Mouse (Mus musculus) left cerebral cortex, adult 18-20 months (tissue): ENCODE results near the gene Mylk4. TPM values are rescaled to one million over a fixed set of nuclear protein-coding genes. Genes with fewer than 3 reads are reported as not detected.

ENCODE experiments used
- DNase-seq, 2 experiments: peaks; one replicate each; pipeline ENCODE4 v3.0.0; 2021 to 2022; ENCODE audit warnings: low spot score in 2 of 2, mixed read lengths in 1 of 2
- total RNA-seq, 2 experiments: library from RNA; stranded (reverse); gene quantifications; 2 replicates each; pipeline ENCODE4 v1.2.3; 2021

Mylk4 gene
- total RNA-seq, 2 experiments from 2014 or later = not detected

- DNase-seq = no peak
These were observed 66.0 kb downstream of the Mylk4 start for GRCm38 (mm10) chr13:32717709-32718108.

- no peak for DNase-seq
These were observed 71.2 kb downstream of the Mylk4 start for GRCm38 (mm10) chr13:32712568-32712967.

DNA sequence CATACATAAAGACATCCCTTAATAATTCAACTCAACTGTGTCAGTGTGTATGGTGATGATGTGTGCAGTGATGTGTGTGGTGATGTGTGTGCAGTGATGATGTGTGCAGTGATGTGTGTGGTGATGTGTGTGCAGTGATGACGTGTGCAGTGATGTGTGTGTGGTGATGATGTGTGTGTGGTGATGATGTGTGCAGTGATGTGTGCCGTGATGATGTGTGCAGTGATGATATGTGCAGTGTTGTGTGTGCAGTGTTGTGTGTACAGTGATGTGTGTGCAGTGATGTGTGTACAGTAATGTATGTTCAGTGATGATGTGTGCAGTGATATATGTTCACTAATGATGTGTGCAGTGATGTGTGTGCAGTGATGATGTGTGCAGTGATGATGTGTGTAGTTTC is 75.9 kb downstream of the Mylk4 start:
- DNase-seq = no peak

DNA sequence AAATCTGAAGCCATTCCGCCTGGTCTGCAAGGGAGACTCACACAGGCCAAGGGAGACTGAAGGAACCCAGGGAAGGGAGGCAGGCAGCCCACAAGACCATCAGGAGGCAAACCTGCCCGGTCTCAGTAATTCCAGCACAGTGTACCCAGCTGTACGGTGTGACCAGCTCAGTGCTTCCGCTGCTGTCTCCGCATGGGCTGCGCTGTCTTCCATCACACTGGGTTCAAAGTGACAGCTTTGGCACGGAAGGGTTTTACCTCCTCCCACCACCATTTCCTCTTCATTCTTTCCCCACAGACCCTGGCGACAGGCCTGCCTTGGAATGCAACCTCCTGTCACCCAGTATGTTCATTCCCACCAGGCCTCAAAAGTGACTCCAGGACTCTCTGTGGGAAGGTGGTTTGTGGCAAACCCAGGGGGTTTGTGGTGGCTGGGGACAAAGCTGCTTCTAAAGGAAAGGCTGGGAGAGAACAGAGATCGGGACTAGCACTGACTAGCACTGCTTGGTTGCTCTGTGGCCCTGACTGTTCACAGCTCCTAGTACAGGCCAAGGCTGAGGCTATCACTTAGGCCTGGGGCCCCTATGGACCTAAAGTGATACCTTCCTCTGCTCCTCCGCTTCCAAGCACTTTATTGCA is 77.0 kb downstream of the Mylk4 start:
- DNase-seq = no peak

GRCm38 (mm10) chr13:32705315-32705714 is 78.4 kb downstream of the Mylk4 start:
- no peak for DNase-seq

DNA sequence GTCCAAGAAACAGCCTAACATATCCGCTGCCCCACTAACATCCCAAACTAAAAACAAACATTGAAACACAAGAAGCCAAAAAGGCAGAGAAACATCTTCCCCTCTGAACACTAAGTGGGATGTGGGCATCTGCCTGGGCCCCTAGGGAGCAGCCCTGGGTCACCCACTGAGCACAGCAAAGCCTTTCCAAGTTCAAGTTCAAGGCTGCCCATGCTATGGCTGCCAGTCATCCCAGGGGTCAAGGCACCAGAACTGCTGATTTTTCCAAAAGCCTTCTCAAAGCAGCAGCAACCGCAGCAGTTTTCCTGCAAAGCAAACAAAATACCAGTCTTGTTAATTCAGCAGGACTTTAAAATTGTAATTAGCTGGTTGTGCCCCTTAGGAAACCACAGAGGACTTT is 78.8 kb downstream of the Mylk4 start:
- no peak for DNase-seq

DNA sequence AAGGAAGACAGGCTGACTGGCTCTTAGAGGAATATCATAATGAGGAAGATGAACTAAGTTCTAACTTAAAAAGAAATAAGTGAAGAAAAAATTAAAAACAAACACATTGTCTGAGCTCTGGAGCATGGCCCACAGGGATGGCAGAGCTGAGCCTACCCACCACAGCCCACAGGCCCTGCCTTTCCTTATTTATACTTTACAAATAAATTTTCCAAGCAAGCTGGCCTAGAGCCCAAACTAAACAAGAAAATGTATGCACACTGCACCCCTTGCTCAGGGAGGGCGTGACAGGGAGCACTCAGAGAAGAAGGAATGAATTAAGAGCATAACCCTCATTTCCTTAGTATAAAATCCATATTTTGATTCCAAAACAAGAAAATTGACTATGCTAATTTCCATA is 82.2 kb downstream of the Mylk4 start:
- no peak for DNase-seq

GRCm38 (mm10) chr13:32699376-32699775 is 84.4 kb downstream of the Mylk4 start:
- DNase-seq = no peak

GRCm38 (mm10) chr13:32698956-32699355 is 84.8 kb downstream of the Mylk4 start:
- no peak for DNase-seq

DNA sequence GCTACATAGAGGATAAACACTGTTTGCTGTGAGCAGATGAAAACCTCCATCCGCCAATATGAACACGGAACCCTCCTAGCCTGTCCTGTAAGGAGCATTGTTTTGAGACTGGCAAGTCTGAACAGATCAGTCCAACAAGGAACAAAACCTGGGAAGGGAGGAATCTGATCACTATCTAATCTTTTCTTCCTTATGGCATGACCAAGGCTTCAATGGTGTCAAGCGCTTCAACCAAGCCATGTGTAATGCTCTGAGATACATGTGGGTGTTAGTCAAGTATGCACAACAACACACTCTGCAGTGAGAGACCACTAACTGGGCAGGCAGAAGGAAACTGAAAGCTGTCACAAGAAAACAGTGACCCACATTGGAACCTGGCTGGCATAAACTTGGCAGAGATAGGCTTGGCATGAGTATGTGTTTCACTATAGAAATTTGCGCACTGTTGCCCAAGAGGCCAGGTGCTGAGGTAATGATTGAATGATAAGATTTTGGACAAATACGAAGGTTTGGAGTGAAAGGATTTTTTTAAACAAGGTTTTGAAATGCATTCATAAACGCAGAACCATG is 89.8 kb downstream of the Mylk4 start:
- DNase-seq = no peak

DNA sequence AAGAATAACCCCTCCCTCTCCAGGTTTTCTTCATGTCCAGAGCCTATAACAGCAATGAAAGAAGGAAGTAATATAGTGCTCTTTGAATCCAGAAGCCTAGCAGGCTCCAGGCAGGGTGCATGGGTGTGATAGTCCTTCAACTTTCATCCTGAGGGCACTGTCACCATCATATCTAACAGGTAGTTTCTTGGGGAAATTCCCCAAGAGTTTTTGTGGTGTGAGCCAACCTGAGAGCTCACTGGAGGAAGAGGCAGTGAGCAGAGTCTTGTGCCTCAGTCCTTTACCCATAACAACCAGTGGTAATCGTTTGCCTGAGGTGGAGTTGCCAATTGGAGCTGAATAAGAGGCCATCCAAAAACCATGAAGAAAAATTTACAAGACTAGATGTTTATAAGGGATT is 91.2 kb downstream of the Mylk4 start:
- no peak for DNase-seq

GRCm38 (mm10) chr13:32690279-32690678 is 93.5 kb downstream of the Mylk4 start:
- DNase-seq = no peak

DNA sequence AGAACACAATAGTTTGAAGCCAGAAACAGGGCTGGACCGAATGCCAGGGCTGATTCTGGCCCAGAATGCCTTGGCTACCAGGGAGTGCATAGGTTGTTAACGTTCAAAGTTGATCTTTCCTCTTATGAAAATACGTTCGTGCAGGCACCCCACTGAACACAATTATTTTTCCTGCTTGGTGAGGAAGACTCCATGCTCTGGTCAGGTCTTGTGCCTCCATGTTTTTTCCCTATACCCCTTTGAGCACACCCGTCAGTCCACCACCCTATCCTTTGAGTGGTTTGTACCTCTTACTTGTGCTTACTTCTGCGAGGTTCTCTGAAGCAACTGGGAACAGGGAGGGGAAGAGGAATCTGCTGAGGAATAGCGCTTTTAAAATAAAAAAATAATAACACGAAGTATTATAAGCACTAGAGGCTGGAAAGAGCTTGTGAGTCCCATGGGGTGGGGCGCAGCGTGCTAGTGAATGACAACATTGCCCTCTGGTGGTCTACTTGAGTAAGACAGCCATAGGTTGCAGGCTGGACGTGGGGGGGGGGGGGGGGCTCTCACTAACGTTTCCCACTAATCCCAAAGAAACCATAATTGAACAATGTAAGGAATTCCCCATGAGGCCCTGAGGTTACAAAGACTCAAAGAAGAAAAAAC is 102.8 kb downstream of the Mylk4 start:
- peak; percentile 57 to 73 for DNase-seq

DNA sequence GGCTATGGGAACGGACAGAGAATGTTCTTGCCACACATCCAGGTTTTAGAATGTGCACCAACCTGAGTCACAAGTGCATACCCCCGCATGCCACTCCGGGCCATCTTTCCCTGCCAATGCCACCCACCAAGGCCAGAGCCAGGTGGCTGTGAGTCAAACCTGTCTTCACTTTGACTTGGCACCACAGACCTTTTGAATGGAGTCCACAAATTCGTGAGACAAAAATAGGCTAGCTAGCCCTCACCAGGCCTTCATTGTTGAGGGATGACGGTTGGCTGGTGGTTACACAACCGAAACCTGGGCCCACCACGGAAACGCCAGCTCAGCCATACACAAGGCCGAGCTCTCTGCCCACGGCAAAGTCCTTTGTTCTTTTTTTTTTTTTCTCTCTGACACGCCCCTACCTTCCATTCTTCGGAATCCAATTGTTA is 103.6 kb downstream of the Mylk4 start:
- DNase-seq = no peak

- no peak for DNase-seq
These were observed 104.8 kb downstream of the Mylk4 start for GRCm38 (mm10) chr13:32678998-32679397.

DNA sequence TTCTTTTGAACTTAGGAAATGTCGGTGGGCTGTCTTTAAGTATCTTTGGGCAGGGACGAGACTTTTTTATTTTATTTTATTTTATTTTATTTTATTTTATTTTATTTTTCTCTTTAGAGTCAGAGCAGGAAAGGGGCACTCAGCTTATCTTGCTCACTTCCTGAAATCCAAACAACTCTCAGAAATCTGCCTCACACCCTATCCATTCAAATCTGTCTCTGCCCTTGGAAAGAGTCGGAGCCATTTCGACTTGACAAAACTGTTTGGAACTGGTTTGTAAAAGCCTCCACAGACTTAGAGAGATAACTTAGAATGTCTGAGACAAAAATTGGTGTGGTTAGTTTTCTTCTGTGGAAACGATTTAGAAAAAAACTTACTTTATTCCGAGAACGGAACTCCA is 113.0 kb downstream of the Mylk4 start:
- DNase-seq = no peak

- no peak for DNase-seq
These were observed 115.5 kb downstream of the Mylk4 start for GRCm38 (mm10) chr13:32668296-32668695.

GRCm38 (mm10) chr13:32667386-32667785 is 116.4 kb downstream of the Mylk4 start:
- DNase-seq = no peak

- DNase-seq = peak in 1 of 2 experiments; percentile 12
These were observed 121.7 kb downstream of the Mylk4 start for GRCm38 (mm10) chr13:32662041-32662440.

DNA sequence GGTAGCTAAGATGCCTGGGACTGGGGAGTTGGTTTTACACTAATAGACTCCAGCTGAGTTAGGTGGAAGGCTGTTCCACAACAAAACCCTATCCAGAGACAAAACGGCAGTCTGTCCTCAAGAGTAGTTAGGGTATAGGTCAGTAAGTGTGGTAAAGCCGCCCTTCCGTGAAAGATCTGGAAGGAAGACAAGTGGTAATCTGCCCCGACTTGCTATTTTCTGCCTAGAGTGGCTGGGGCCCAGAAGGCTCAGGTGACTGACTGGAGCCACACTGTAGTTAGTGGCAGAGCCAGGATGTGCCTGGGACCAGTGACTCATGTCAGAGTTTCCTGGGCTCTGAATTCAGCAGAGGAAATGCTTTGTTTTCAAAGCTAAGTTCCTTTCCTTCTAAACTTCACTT is 123.5 kb downstream of the Mylk4 start:
- DNase-seq = no peak

DNA sequence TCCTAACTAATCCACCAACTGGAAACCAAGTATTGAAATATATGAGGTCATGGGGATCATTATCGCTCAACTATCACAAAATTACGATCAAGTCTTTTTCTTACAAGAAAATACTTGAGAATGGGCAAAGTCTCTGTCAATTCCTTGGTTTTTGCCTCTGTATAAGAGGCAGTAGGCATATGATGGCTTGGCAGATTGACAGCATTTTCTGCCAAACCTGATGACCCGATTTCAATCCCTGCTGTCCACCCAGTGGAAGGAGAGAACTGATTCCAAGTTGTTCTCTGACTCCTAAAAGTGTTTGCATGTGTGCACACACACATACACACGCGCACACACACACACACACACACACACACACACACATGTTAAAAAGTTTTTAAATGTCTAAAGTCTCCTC is 124.5 kb downstream of the Mylk4 start:
- DNase-seq = no peak

DNA sequence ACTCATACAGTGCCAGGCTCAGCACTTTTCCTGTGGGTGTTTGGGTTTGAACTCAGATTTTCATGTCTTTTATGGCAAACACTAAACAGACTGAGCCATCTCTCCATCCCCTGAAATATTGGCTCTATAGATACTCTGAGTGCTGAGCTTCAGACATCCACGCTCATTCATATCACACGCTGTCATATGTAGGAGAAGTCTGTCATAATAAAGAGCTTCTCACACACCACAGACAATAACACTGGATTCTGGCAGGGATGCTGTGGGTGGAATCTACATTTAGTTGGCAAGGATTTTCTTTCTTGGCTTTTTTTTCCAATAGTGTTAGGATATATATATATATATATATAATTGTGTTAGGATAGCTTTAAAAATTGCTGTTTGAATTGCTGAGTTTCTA is 126.2 kb downstream of the Mylk4 start:
- no peak for DNase-seq
